Mouse (Mus musculus) kidney, adult 9 months (tissue): ENCODE measurements around the gene Gm10282.

Experiments
- DNase-seq: peaks from one replicate; pipeline ENCODE4 v3.0.0; 2022

Gene Gm10282

GRCm38 (mm10) chr8:72323131-72323725 lies 18.2 kb upstream of the Gm10282 start:
- no peak for DNase-seq

- DNase-seq, result no peak
Observed at GRCm38 (mm10) chr8:72322471-72322889, 17.4 kb upstream of the Gm10282 start.

- DNase-seq, result no peak
Observed at GRCm38 (mm10) chr8:72321635-72322441, 16.8 kb upstream of the Gm10282 start.

GRCm38 (mm10) chr8:72320803-72321583 lies 15.9 kb upstream of the Gm10282 start:
- no peak for DNase-seq

DNA sequence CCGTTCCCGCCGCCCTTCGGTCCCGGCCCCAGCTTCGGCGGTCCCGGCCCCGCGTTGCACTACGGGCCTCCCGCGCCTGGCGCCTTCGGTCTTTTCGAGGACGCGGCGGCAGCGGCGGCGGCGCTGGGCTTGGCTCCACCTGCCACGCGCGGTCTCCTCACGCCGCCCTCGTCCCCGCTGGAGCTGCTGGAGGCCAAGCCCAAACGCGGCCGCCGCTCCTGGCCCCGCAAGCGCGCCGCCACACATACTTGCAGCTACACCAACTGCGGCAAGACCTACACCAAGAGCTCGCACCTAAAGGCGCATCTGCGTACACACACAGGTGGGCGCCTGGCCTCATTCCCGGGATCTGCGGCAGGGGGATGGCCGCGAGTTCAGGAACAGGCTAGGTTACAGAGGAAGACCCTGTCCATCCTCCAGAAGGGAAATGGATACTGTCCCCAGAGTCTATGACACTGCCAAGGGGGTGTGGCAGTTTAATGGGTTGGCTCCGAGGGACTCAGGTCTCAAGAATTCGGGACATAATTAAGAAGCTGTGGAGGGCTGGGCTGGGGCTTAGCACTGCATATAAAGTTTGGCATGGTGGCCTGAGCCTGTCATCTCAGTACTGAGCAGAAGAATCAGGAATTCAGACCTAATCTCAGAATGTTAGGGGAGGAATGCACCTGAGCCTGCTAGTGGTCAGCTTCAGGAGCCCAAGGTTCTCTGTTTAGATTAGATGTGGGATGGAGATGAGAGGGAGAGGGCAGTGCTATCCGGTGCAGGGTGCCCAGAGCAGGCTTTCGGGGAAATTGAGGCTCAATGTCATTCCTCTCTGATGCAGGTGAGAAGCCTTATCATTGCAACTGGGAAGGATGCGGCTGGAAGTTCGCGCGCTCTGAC lies 15.1 kb upstream of the Gm10282 start:
- DNase-seq, result no peak

DNA sequence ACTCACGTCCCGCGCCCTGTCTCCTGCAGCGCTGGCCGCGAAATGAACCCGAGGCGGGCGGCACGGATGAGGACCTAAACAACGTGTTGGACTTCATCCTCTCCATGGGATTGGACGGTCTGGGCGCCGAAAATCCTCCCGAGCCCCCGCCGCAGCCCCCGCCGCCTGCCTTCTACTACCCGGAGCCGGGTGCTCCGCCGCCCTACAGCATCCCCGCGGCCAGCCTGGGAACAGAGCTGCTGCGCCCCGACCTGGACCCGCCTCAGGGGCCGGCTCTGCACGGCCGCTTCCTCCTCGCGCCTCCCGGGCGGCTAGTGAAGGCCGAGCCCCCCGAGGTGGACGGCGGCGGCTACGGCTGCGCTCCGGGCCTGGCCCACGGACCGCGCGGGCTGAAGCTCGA lies 14.3 kb upstream of the Gm10282 start:
- no peak for DNase-seq

DNA sequence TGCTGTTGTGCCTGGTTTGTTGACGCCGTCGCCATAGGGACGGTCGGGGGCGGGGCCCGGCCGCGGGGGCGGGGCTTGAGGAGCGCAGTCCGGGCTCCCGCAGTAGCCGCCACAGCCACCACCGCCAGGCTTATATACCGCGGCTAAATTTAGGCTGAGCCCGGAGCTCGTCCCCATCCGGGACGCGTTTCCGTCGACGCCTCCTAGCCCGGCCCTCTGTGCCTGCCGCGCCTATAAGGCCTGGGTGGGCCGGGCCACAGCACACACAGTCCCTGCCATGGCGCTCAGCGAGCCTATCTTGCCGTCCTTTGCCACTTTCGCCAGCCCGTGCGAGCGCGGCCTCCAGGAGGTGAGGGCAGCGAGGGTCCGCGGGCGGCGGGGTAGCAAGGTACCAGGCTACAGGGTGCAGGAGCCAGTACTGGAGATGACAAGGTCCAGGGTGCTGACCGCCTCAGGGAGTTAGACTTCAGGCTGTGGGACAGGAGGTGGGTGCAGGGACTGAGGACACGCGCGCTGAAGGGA lies 13.8 kb upstream of the Gm10282 start, which contains the start of gene Klf2:
Gene Klf2 (plus strand): TSS at position 233 of the 522 bp plus-strand sequence.
- DNase-seq, result peak; percentile 94

DNA sequence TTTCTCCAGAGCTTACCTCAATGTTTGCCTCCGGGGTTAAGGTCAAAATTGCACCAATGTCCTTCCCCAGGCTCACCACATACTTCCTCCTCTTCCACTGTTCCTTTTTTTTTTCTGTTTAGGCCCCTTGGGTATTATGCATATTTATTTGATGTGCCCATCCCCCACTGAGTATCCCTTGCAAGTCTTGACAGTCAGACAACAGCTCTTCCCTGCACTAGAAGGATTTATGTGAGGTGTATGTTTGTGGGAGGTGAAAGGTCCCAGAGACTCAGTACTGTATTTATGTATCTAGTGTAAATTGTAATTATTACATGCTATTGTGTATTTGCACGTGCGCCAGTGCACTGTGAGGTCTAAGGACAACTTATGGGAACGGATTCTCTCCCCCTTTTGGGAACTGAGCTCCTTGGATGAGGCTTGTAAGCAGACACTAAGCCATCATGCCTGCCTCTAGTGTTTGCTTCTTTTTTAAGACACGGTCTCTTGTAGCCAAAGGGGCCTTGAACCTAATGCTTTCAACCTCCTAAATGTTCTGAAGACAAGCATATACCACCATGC lies 12.8 kb upstream of the Gm10282 start:
- no peak for DNase-seq

DNA sequence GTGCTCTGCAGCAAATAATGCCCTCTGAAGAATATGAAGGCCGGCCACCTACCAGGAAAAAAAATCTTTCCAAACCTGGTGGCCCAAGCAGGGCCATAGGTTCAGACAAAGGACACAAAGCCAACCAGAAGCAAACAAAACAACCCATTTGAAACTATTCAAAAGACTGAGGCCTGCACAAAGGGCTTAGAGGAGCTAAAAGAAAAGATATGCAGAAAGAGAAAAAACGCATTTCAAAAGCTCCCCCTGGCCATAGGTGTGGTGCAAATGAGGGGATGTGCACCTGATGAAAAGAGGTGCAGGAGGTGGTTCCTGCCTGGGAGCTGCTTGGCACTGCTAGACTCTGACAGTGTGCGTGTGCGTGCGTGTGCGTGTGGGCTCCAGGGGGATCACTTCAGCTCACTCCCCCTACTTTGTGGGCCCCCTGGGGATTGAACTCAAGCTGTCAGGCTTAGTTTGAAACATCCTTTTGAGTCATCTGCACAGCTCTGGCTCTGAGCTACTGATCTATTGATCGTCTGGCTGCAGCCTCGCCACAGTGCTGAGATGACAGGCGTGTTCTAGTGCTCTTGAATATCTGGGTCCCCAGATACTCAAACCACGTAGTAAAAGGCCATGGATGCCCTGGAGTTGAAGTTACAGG lies 11.1 kb upstream of the Gm10282 start:
- no peak for DNase-seq

DNA sequence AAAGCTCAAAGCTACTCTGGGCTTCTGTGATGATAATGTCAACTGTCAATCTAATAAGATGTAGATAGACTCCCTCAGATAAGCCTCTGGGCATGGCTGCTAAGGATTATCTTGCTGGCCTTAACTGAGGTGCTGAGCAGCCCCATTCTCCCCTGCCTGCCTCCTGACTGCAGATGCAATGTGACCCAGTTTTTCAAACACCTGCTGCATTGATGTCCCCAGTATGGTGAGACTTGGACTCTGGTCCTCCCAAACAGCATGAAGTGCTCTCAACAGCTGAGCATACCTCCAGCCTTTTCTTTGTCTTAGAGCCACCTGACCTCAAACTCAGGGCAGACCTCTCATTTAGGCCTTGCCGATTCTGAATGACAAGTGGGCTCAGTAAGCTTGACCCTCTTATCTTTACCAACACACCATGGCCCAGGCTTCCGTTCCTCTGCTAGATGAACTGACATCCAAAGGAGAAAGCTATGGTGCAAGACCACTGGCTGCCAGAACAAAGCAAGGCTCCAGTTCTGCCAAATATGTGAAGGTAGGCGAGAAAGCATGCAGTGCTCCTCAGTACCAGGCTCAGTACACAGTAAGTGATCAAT lies 8.0 kb upstream of the Gm10282 start:
- no peak for DNase-seq

- peak; percentile 87 for DNase-seq
Observed at GRCm38 (mm10) chr8:72310849-72311506, 5.9 kb upstream of the Gm10282 start.

DNA sequence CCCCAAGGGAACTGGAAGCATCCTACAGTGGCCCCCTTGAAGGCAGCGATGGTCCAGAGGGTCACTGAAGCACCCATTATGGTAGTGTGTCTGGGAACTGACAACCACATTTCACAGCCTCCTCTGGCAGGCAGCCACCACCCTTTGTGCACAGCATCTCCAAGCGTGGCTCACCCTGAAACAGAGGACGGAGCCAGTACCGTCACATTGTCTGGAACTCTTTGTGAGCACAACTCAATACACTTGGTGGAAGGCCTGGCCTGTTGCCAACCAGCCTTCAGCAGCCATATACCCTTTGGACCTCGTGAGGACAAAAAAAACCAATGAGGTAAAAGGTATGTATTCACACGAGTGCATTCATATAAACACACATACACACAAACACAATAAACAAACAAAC lies 3.2 kb upstream of the Gm10282 start:
- peak; percentile 45 for DNase-seq

GRCm38 (mm10) chr8:72306913-72307312 lies 1.9 kb upstream of the Gm10282 start:
- DNase-seq, result no peak

- peak; percentile 64 for DNase-seq
Observed at GRCm38 (mm10) chr8:72303633-72304032, 1.4 kb downstream of the Gm10282 start.

DNA sequence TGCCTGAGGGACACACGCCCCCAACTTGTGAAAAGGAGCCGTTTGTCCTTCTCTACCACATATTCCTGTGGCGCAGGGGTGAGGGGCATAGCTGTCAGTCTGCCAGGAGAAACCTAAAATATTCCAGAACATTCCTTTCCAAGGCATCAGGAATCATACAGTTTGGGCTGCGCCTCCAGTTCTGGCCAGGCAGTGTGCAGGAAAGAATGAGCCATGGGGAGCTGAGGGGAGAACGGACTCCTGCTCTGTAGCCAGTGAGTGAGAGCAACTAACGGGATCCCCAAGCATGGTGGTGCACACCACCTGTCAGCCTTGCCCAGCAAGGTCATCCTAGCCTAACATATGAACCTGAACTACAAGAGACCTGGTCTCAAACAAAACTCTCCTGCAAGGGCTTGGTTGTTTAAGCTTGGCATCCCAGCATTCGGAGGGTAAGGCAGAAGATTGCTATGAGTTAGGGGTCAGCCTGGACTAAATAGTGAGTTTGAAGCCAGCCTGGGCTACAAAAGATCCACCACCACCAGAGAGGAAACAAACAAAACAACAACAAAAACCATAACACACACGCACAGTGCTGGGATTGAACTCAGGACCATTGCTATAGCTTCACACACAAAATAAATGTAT lies 2.0 kb downstream of the Gm10282 start:
- no peak for DNase-seq

DNA sequence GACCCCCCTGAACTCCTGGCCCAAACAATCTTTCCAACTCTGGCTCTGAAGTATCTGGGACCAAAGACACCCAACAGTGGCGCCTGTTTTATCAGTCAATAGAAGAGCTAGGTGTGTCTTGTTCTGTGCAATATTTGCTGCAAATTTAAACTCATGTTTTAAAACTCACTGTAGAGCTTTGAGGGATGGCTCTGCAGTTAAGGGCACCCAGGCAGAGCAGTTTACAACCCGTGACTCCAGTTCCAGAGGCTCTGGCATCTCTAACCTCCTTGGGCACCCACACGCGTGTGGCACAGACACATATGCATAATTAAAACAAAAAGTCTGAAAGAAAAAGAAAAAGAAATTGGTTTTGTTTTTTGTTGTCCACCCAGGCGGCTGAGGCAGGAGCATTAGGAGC lies 3.6 kb downstream of the Gm10282 start:
- no peak for DNase-seq

DNA sequence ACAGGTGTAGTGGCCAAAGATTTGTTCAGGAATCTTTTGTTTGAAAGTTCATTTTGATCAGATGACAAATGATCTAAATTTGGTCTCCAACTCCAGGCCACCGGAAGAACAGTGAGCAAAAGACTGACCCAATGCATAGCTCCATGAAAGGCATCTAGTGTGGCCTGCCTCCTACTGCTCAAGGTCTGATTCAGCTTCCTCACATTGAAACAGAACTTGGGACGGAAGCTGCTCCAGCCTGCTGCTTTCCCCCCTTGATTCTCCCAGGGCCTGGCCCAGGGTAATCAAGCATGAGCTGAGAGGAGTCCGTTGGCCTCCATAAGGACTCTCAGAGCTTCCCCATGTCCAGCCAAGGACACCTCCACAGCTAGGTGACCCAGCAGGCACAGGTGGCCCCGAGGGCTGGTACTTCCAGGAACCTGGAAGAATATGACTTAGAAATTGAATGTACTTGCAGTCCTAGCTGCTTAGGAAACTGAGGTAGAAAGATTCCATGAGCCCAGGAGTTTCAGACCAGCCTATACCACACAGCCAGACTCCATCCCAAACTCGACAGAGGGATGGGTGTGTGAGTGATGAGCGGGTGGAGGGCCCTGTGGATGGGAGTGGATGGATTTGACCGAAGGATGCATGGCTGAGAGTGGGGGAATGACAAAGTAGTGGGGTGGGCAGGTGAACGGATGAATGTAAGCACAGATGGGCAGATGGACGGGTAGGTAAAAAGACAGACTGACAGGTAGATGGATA lies 4.2 kb downstream of the Gm10282 start:
- no peak for DNase-seq

DNA sequence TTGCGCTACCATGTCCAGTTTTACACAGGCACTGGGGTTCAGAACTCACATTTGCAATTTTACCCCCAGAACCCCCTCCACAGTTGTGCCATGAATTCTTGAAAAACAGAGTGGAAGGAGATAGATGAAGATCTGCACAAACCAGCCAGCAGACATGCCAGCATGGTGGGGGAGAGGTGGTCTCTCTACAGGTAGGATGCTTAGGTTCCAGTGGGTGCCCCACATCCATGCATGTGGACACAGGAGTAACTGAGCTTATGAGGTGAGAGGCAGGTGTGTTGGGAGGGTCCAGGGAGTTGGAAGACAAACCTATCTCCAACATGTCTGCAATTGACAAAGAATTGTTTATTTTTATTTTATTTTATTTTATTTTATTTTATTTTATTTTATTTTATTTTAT lies 6.1 kb downstream of the Gm10282 start:
- DNase-seq, result no peak

DNA sequence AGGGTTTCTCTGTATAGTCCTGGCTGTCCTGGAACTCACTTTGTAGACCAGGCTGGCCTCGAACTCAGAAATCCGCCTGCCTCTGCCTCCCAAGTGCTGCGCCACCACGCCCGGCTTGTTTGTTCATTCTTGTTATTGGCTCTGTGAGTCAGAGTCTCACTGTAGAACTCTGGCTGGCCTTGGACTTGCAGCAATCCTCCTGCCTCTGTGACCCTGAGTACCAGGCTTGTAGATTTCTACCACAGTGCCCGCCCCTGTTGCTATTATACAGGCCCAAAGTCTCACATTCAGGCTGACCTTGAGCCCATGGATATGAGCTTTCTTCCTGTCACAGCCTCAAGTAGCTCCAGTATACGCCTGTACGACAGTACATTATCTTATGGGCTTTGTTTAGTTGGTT lies 8.5 kb downstream of the Gm10282 start:
- DNase-seq, result no peak
